Mouse (Mus musculus): ENCODE results near the gene Bcl2l11. TPM values are rescaled to one million over a fixed set of nuclear protein-coding genes. Genes with fewer than 3 reads are reported as not detected.

Bcl2l11 gene
- polyA plus RNA-seq, 1 experiment, result 4.0 TPM

- Histone ChIP-seq H3K4me3 (ENCODE audit: insufficient read depth, poor library complexity, severe bottlenecking) (no peak overlapping the region), H3K27me3 (ENCODE audit: control insufficient read depth, insufficient read depth, insufficient read length) (no peaks in the 10 kb centered on the region), H3K79me2 (ENCODE audit: control insufficient read depth, insufficient read depth) (no peaks in the 10 kb centered on the region), H3K36me3 (ENCODE audit: control insufficient read depth, insufficient read depth) (no peaks in the 10 kb centered on the region), H3ac (ENCODE audit: control insufficient read depth, insufficient read length, low read depth) (no peak overlapping the region), H3K79me3 (ENCODE audit: low read depth) (no peaks in the 10 kb centered on the region)
- TF ChIP-seq MYOD1 (IDR thresholded peaks at IDR 0.05; ENCODE audit: control insufficient read depth, insufficient read length, low read depth) (no peak), MYOG (IDR thresholded peaks at IDR 0.05; ENCODE audit: control insufficient read depth, extremely low read depth, insufficient read length) (no peak), CTCF (IDR thresholded peaks at IDR 0.05; ENCODE audit: control insufficient read depth, insufficient read depth, insufficient read length) (no peak), FOSL1 (IDR thresholded peaks at IDR 0.05; ENCODE audit: insufficient read depth, low read length, poor library complexity, severe bottlenecking) (no peak), USF1 (IDR thresholded peaks at IDR 0.05; ENCODE audit: low read depth) (no peak), CEBPB (IDR thresholded peaks at IDR 0.05; ENCODE audit: low read depth) (no peak), MAX (IDR thresholded peaks at IDR 0.05) (no peak)
Observed at GRCm38 (mm10) chr2:128170614-128171013, 44.8 kb downstream of the Bcl2l11 start.

DNA sequence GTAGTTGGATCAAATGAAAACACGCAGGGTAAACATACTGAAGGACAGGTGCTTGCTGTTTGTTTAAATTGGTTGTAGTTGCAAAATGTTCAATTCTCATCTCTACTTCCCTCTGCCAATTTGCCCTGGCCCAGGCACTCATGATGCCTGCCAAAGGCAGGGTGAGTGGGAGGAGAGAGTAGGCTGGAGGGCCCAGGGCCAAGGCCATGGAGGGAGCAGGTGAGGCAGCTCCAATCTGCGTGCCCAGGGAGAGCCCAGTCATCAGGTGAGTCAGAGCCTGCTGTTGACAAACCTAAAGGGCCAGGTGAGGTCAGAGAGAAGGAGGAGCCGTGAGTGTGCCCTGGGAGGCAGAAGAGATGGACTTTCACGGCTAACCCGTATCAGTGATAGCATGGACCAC is 46.4 kb downstream of the Bcl2l11 start:
- Histone ChIP-seq H3K36me3 (ENCODE audit: control insufficient read depth, insufficient read depth) (no peaks in the 10 kb centered on the region), H3ac (ENCODE audit: control insufficient read depth, insufficient read length, low read depth) (no peak overlapping the region), H3K79me3 (ENCODE audit: low read depth) (no peaks in the 10 kb centered on the region), H3K27me3 (ENCODE audit: control insufficient read depth, insufficient read depth, insufficient read length) (no peaks in the 10 kb centered on the region), H3K4me3 (ENCODE audit: insufficient read depth, poor library complexity, severe bottlenecking) (no peak overlapping the region), H3K79me2 (ENCODE audit: control insufficient read depth, insufficient read depth) (no peaks in the 10 kb centered on the region)
- TF ChIP-seq USF1 (IDR thresholded peaks at IDR 0.05; ENCODE audit: low read depth), result no peak
- no peak for TF ChIP-seq CTCF (IDR thresholded peaks at IDR 0.05; ENCODE audit: control insufficient read depth, insufficient read depth, insufficient read length)
- TF ChIP-seq MYOD1 (IDR thresholded peaks at IDR 0.05; ENCODE audit: control insufficient read depth, insufficient read length, low read depth), result no peak
- no peak for TF ChIP-seq MYOG (IDR thresholded peaks at IDR 0.05; ENCODE audit: control insufficient read depth, extremely low read depth, insufficient read length)
- TF ChIP-seq CEBPB (IDR thresholded peaks at IDR 0.05; ENCODE audit: low read depth), result no peak
- TF ChIP-seq MAX (IDR thresholded peaks at IDR 0.05), result no peak
- no peak for TF ChIP-seq FOSL1 (IDR thresholded peaks at IDR 0.05; ENCODE audit: insufficient read depth, low read length, poor library complexity, severe bottlenecking)

DNA sequence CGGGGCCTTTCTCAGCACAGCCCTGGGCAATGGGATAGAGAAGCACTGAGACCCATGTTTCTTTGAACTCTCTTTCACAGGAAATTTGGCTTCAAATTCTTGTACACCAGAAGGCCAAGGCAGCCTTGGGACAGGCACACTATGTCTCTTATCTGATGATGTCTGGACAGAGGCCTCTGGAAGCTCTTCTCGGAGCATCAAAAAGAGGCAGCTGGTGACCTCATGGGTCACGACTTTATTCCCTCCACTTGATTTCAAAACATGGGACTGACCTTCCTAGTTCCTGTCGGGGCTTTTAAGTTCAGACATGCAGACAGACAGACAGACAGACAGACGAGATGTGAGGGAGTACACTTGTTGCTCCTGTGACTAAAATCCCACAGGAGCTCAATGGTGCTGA is 48.3 kb downstream of the Bcl2l11 start:
- H3K4me3 ChIP-seq (ENCODE audit: insufficient read depth, poor library complexity, severe bottlenecking), result no peak overlapping the region
- TF ChIP-seq USF1 (IDR thresholded peaks at IDR 0.05; ENCODE audit: low read depth) (no peak), MAX (IDR thresholded peaks at IDR 0.05) (no peak), CEBPB (IDR thresholded peaks at IDR 0.05; ENCODE audit: low read depth) (no peak), CTCF (IDR thresholded peaks at IDR 0.05; ENCODE audit: control insufficient read depth, insufficient read depth, insufficient read length) (no peak), FOSL1 (IDR thresholded peaks at IDR 0.05; ENCODE audit: insufficient read depth, low read length, poor library complexity, severe bottlenecking) (no peak), MYOD1 (IDR thresholded peaks at IDR 0.05; ENCODE audit: control insufficient read depth, insufficient read length, low read depth) (no peak)
- no peaks in the 10 kb centered on the region for H3K27me3 ChIP-seq (ENCODE audit: control insufficient read depth, insufficient read depth, insufficient read length)
- H3K36me3 ChIP-seq (ENCODE audit: control insufficient read depth, insufficient read depth), result no peaks in the 10 kb centered on the region
- H3K79me3 ChIP-seq (ENCODE audit: low read depth), result no peaks in the 10 kb centered on the region
- no peaks in the 10 kb centered on the region for H3K79me2 ChIP-seq (ENCODE audit: control insufficient read depth, insufficient read depth)
- H3ac ChIP-seq (ENCODE audit: control insufficient read depth, insufficient read length, low read depth), result no peak overlapping the region

GRCm38 (mm10) chr2:128174604-128175342 is 48.9 kb downstream of the Bcl2l11 start:
- H3K79me3 ChIP-seq (ENCODE audit: low read depth), result no peaks in the 10 kb centered on the region
- no peak overlapping the region for H3ac ChIP-seq (ENCODE audit: control insufficient read depth, insufficient read length, low read depth)
- H3K27me3 ChIP-seq (ENCODE audit: control insufficient read depth, insufficient read depth, insufficient read length), result no peaks in the 10 kb centered on the region
- no peaks in the 10 kb centered on the region for H3K79me2 ChIP-seq (ENCODE audit: control insufficient read depth, insufficient read depth)
- TF ChIP-seq CEBPB (IDR thresholded peaks at IDR 0.05; ENCODE audit: low read depth), result no peak
- TF ChIP-seq USF1 (IDR thresholded peaks at IDR 0.05; ENCODE audit: low read depth), result no peak
- no peak for TF ChIP-seq FOSL1 (IDR thresholded peaks at IDR 0.05; ENCODE audit: insufficient read depth, low read length, poor library complexity, severe bottlenecking)
- no peak for TF ChIP-seq CTCF (IDR thresholded peaks at IDR 0.05; ENCODE audit: control insufficient read depth, insufficient read depth, insufficient read length)
- no peak for TF ChIP-seq MAX (IDR thresholded peaks at IDR 0.05)
- no peak for TF ChIP-seq MYOD1 (IDR thresholded peaks at IDR 0.05; ENCODE audit: control insufficient read depth, insufficient read length, low read depth)
- TF ChIP-seq MYOG (IDR thresholded peaks at IDR 0.05; ENCODE audit: control insufficient read depth, extremely low read depth, insufficient read length), result no peak
- no peak overlapping the region for H3K4me3 ChIP-seq (ENCODE audit: insufficient read depth, poor library complexity, severe bottlenecking)
- no peaks in the 10 kb centered on the region for H3K36me3 ChIP-seq (ENCODE audit: control insufficient read depth, insufficient read depth)

DNA sequence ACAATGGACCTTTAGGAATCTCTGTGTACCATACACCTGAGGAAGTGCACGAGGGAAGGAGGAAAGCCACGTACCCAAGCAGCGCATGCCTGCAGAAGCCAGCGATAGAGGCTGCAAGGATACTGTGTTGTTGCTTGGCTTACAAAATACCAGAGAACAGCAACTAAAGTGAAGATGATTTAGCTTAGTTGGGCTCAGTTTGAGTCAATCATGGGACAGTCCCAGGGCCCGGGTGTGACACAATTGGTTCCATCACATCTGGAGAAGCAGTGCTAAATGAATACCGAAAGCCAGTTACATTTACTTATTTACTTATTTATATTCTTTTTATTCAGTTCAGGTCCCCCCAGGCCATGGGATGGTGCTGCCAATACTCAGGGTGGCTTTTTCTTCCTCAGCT is 49.8 kb downstream of the Bcl2l11 start:
- H3ac ChIP-seq (ENCODE audit: control insufficient read depth, insufficient read length, low read depth), result no peak overlapping the region
- H3K4me3 ChIP-seq (ENCODE audit: insufficient read depth, poor library complexity, severe bottlenecking), result no peak overlapping the region
- H3K79me2 ChIP-seq (ENCODE audit: control insufficient read depth, insufficient read depth), result no peaks in the 10 kb centered on the region
- no peaks in the 10 kb centered on the region for H3K27me3 ChIP-seq (ENCODE audit: control insufficient read depth, insufficient read depth, insufficient read length)
- no peaks in the 10 kb centered on the region for H3K36me3 ChIP-seq (ENCODE audit: control insufficient read depth, insufficient read depth)
- TF ChIP-seq USF1 (IDR thresholded peaks at IDR 0.05; ENCODE audit: low read depth) (no peak), MYOG (IDR thresholded peaks at IDR 0.05; ENCODE audit: control insufficient read depth, extremely low read depth, insufficient read length) (no peak), CTCF (IDR thresholded peaks at IDR 0.05; ENCODE audit: control insufficient read depth, insufficient read depth, insufficient read length) (no peak), CEBPB (IDR thresholded peaks at IDR 0.05; ENCODE audit: low read depth) (no peak), MYOD1 (IDR thresholded peaks at IDR 0.05; ENCODE audit: control insufficient read depth, insufficient read length, low read depth) (no peak), FOSL1 (IDR thresholded peaks at IDR 0.05; ENCODE audit: insufficient read depth, low read length, poor library complexity, severe bottlenecking) (no peak), MAX (IDR thresholded peaks at IDR 0.05) (no peak)
- H3K79me3 ChIP-seq (ENCODE audit: low read depth), result no peaks in the 10 kb centered on the region
